In the genomic region with DNA sequence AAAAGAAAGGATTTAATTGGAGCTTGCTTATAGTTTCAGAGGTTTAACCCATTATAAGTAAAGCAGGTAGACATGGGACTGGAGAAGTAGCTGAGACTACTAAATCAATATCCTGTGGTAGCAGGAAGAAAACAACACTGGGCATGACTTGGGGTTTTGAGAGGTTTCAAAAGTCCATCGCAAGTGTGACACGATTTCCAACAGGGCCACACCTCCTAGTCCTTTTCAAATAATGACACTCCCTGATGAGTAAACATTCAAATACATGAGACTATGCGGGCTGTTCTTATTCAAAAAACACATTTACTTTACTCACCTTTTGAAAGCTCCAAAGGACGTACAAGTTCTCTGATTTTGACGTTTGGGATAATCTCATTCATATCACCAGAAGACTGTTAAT, we compare ENCODE assay signal across 13 mouse cellular contexts.
"Had no signal": no experiment of that assay in that cellular context is flagged by ENCODE, and none has a peak within 500 bp of the region (broad histone marks: within the 10 kb centered on the region; RNA-seq: fewer than 3 reads in every experiment).

No protein-coding gene starts in this region.

- H3K27me3 ChIP-seq: midbrain, embryonic 12.5 days; neural tube, embryonic 12.5 days had no signal

- H3K4me3 ChIP-seq: midbrain, embryonic 10.5 days; midbrain, embryonic 12.5 days; neural tube, embryonic 12.5 days had no signal

- H3K27ac ChIP-seq: liver, embryonic 14.5 days; midbrain, embryonic 10.5 days; midbrain, embryonic 12.5 days; neural tube, embryonic 12.5 days had no signal

- H3K9me3 ChIP-seq: midbrain, embryonic 12.5 days; neural tube, embryonic 12.5 days had no signal

- H3K4me2 ChIP-seq: liver, embryonic 11.5 days; lung, embryonic 14.5 days; midbrain, embryonic 12.5 days; neural tube, embryonic 12.5 days had no signal

- H3K4me1 ChIP-seq: midbrain, embryonic 10.5 days; neural tube, embryonic 12.5 days had no signal

- DNase-seq: lung, adult 18-20 months; lung, embryonic 14.5 days; lung, postnatal 10 days; lung, postnatal 4 days; right cerebral cortex, postnatal 14 days; thymus, adult 2 months; thymus, postnatal 25 days; thymus, postnatal 4 days had no signal

- H3K36me3 ChIP-seq: midbrain, embryonic 10.5 days; midbrain, embryonic 12.5 days; neural tube, embryonic 12.5 days had no signal

- H3K9ac ChIP-seq: liver, embryonic 14.5 days; lung, embryonic 14.5 days; midbrain, embryonic 12.5 days; neural tube, embryonic 12.5 days had no signal
